Mouse (Mus musculus) thymus, postnatal 36 days (tissue): Measurements from ENCODE around the gene Vmn1r33.
"Not testable (repeated sequence)": the region's sequence is repeated elsewhere in the genome, so short reads cannot be mapped to it uniquely, and the experiment has no call there.

ENCODE experiments used
- DNase-seq, 2 experiments: peaks; one replicate each; pipeline ENCODE4 v3.0.0; 2022; ENCODE audit warnings: mixed read lengths in 2 of 2

The Vmn1r33 gene

GRCm38 (mm10) chr6:66618182-66618581 lies at the start of gene Vmn1r33:
Gene Vmn1r33 (minus strand): TSS chr6:66618282.
- DNase-seq, result not testable (repeated sequence)

DNA sequence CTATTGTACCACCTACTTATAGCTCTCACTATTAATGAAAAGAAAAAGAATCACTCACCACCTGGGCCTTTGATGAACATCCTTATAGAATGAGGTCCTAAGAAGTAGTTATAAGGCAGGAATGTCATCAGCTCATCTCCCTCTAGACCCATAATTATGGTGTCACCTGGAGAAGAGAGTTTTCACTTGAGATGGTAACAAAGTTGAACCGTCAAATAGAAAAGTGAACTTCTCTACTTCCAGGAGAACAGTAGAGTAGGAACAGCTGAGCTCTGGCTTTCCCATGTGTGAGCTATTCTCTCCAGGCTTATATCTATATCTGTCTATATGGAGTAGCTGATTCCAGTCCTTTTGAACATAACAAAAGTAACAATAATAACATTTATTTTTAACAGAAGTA lies 25.7 kb upstream of the Vmn1r33 start, which contains the start of gene Vmn1r34:
Gene Vmn1r34, minus strand, starts transcription at position 101 of the 400 bp plus-strand sequence.
- DNase-seq, result no peak

DNA sequence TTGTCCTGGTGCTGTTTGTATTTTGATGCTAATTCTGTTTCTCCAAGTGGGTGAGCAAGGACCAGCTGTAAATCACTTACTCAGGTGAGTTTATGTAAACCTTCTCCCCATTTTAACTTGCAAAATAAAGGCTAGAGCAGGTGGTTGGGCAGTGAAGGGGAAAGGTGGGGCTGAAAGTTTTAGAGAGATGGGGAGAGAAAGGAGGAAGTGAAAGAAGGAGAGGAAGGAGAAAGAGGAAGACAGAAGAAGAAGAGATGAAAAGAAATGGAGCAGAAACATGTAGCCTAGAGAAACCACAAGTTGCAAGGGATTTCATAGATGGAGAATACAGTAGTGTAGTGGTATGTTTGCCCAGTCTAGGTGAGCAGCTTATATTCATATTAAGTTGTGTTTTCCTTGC lies 22.3 kb downstream of the Vmn1r33 start:
- DNase-seq, result no peak
